Mouse (Mus musculus) heart, embryonic 14.5 days (tissue): ENCODE measurements at regions not wholly inside any gene's neighbourhood (a gene's known extent, or its start where the extent isn't known, plus 50 kb on each side); places are given as distances from the start of the nearest gene placed in this dataset.
"Not testable (repeated sequence)": the region's sequence is repeated elsewhere in the genome, so short reads cannot be mapped to it uniquely, and the experiment has no call there.

ENCODE experiments used
- ATAC-seq: fragments of 200-750 bp; cut with Nextera tagmentation; 2 replicates; pipeline ENCODE4 v1.8.0; 2017; ENCODE audit warnings: low read depth, moderate TSS enrichment; ENCODE audit not compliant: insufficient number of reproducible peaks, insufficient read depth, low FRiP score
- H3K27ac ChIP-seq, 2 experiments: fragments of 200-500 bp in 1 of 2; fragments of 300-500 bp in 1 of 2; sonication (generic) in 1 of 2; replicated peaks in 1 of 2; 2 replicates each; pipeline ENCODE4 v1.5.1; 2012 to 2014; ENCODE audit warnings: low read depth in 2 of 2, low read length in 2 of 2, control low read depth in 1 of 2, mild to moderate bottlenecking in 1 of 2, mixed read lengths in 1 of 2; ENCODE audit not compliant: control insufficient read depth in 1 of 2, insufficient read depth in 1 of 2
- H3K27me3 ChIP-seq: fragments of 300-500 bp; sonication (generic); 2 replicates; pipeline ENCODE4 v1.6.1; 2014; ENCODE audit warnings: mild to moderate bottlenecking, low read length, control low read depth; ENCODE audit not compliant: control insufficient read depth, insufficient read depth
- H3K36me3 ChIP-seq: fragments of 300-500 bp; sonication (generic); 2 replicates; pipeline ENCODE4 v1.6.1; 2014; ENCODE audit warnings: mild to moderate bottlenecking, control low read depth, low read length, mixed read lengths; ENCODE audit not compliant: control insufficient read depth, insufficient read depth
- H3K4me1 ChIP-seq, 2 experiments: fragments of 200-500 bp in 1 of 2; fragments of 300-500 bp in 1 of 2; sonication (generic) in 1 of 2; 2 replicates each; pipeline ENCODE4 v1.6.1; 2012 to 2014; ENCODE audit warnings: low read length in 2 of 2, control low read depth in 1 of 2, mixed read lengths in 1 of 2; ENCODE audit not compliant: control insufficient read depth in 2 of 2, insufficient read depth in 2 of 2
- H3K4me2 ChIP-seq: fragments of 300-500 bp; sonication (generic); 2 replicates; pipeline ENCODE4 v1.6.1; 2014; ENCODE audit warnings: mild to moderate bottlenecking, low read length
- H3K4me3 ChIP-seq, 2 experiments: fragments of 200-500 bp in 1 of 2; fragments of 300-500 bp in 1 of 2; sonication (generic) in 1 of 2; 2 replicates each; pipeline ENCODE4 v1.5.1; 2012 to 2014; ENCODE audit warnings: low read length in 2 of 2, mild to moderate bottlenecking in 2 of 2, control low read depth in 1 of 2, low read depth in 1 of 2, moderate library complexity in 1 of 2; ENCODE audit not compliant: control insufficient read depth in 1 of 2, insufficient read depth in 1 of 2
- H3K9ac ChIP-seq: fragments of 300-500 bp; sonication (generic); 2 replicates; pipeline ENCODE4 v1.6.1; 2014; ENCODE audit warnings: mild to moderate bottlenecking, low read length
- H3K9me3 ChIP-seq: fragments of 300-500 bp; sonication (generic); 2 replicates; pipeline ENCODE4 v1.6.1; 2016; ENCODE audit warnings: low read length, control low read depth; ENCODE audit not compliant: control insufficient read depth
- WGBS: fragments of 180-500 bp; shearing (Covaris S2); extraction: QIAGEN DNeasy Blood & Tissue Kit; methylation state at CpG from one replicate; pipeline ENCODE4 v1.1.7; 2014; 5-methylcytosine and 5-hydroxymethylcytosine counted together

DNA sequence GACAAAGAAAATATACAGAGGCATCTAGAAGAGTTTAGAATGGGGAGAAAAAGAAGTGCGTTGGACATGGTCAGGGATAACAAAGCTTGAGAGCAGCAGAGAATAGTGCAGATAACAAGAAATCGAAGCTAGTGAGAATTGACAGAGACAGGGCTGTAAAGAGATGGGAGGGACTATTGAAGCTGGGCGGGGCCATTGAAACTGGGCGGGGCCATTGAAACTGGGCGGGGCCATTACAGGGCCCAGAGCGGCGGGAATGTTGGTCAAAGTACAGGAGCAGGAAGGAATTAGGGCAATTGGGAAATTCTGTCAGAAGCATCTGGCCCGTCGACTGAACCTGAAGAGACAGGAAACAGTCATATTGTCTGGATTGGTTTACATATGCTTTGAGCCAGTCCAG is 243.3 kb upstream of the Srek1ip1 start:
- no peak overlapping the region for H3K4me3 ChIP-seq
- no peaks in the 10 kb centered on the region for H3K36me3 ChIP-seq
- no peak overlapping the region for H3K27ac ChIP-seq
- ATAC-seq, result no peak
- H3K4me2 ChIP-seq, result no peak overlapping the region
- peaks cover 6% of the 10 kb centered on the region; the same call in 1 of the 2 replicates for H3K9me3 ChIP-seq
- peaks cover 0 to under 1% of the 10 kb centered on the region in 2 experiments; a peak in 1 of 4 replicates for H3K4me1 ChIP-seq
- H3K9ac ChIP-seq, result no peak overlapping the region
- no peaks in the 10 kb centered on the region for H3K27me3 ChIP-seq
- 64% methylated on average over 9 of the region's 9 CpGs for whole genome bisulfite sequencing

DNA sequence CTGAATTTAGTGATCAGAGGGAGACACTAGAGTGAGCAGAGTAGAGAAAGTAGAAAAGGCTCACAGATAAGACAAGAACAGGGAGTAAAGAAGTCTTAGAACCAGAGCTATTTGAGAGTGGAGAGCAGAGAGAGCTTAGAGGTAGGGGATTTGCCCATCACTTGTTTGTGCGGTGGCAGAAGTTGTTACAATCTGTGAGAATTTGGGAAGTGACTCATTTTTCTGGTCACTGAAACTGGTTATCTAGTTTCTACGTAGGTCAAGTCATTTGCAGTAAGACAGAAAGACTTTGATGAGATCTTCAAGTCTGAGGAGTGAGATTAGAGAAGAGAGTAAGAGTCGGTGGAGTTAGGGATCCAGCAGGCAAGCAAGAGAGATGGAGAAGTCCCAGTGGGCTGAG is 239.0 kb upstream of the Srek1ip1 start:
- H3K4me2 ChIP-seq, result no peak overlapping the region
- H3K4me3 ChIP-seq, result no peak overlapping the region
- WGBS, result 67% methylated on average over 3 of the region's 3 CpGs
- no peaks in the 10 kb centered on the region for H3K27me3 ChIP-seq
- H3K27ac ChIP-seq, result no peak overlapping the region
- no peak for ATAC-seq
- no peaks in the 10 kb centered on the region for H3K9me3 ChIP-seq
- H3K9ac ChIP-seq, result no peak overlapping the region
- no peaks in the 10 kb centered on the region for H3K36me3 ChIP-seq
- no peaks in the 10 kb centered on the region for H3K4me1 ChIP-seq

DNA sequence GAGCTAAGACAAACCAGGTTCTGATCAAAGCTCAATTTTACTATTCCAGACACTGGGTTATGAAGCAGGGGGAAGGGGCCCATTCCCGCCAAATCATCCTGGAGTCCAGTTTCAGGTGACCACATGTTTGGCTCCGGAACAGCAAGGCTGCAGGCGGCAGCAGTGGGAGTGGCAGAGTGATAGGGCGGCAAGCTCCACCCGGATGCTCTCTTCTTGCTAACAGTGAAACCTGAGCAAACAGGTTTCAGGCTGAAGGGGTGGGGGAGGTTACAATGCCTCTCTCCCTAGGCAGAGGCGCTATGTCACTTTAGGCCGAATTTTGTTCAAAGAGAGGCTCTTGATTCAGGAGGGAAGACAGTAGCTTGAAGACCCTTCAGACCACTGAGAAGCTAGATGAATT is 235.7 kb upstream of the Srek1ip1 start:
- not testable (repeated sequence) for H3K4me1 ChIP-seq, H3K27me3 ChIP-seq, H3K4me3 ChIP-seq, ATAC-seq, H3K27ac ChIP-seq, H3K9ac ChIP-seq, H3K36me3 ChIP-seq, H3K4me2 ChIP-seq, H3K9me3 ChIP-seq
- 24% methylated on average over 7 of the region's 7 CpGs for WGBS

DNA sequence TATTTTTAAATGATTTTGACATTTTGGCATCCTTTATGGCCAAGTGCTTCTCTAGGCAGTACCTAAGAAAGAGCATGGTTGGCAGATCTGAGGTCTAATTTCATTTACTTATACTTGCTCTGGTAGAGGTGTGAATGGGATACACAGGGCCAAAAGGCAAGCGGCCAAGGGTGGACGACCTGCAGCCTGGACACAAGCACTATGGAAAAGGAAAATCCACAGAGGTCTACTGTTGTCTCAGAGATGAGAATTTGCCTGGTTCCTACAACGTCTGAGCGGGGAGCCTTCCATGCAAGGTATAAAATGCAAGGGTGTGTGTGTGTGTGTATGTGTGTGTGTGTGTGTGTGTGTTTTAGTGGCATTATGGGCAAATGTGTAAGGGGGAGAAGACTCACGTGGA is 232.4 kb upstream of the Srek1ip1 start:
- 77% methylated on average over 5 of the region's 5 CpGs for WGBS
- H3K36me3 ChIP-seq, result no peaks in the 10 kb centered on the region
- no peak overlapping the region for H3K27ac ChIP-seq
- H3K9me3 ChIP-seq, result no peaks in the 10 kb centered on the region
- ATAC-seq, result no peak
- H3K4me1 ChIP-seq, result peaks cover 2 to 5% of the 10 kb centered on the region in 2 experiments; a peak in 1 of 4 replicates
- no peak overlapping the region for H3K4me2 ChIP-seq
- H3K9ac ChIP-seq, result no peak overlapping the region
- H3K27me3 ChIP-seq, result no peaks in the 10 kb centered on the region
- no peak overlapping the region for H3K4me3 ChIP-seq

DNA sequence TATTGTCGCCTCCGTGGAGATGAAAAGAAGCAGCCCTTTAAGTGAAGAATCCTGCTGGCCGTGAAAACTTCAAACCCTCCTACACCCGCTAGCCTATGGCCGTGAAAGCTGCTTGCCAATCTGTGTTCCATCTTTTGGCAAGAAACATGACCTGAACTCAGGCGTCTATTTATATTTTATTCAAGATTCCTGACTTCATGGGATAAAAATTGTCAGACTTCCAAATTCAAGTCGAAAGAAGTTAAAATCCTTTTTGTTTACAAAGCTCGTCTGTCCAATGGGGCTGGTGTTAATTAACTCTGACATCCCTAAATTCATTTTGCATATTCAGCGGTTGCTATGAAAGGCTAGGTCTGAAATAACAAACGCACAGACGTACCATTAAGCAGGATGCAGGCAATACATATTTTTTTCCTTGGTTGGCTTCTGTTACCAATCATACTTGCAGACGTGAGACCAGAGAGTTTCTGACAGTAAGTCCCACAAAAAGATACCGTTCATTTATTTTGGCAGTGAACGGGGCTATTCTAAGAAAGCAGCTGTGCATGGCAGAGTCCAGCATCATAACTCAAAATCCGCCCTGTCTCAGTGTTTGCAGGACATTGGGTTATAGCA is 231.7 kb upstream of the Srek1ip1 start:
- no peaks in the 10 kb centered on the region for H3K9me3 ChIP-seq
- H3K27ac ChIP-seq, result no peak overlapping the region; a peak in 1 of 4 replicates
- no peak overlapping the region for H3K4me3 ChIP-seq
- no peak for ATAC-seq
- H3K9ac ChIP-seq, result no peak overlapping the region
- H3K27me3 ChIP-seq, result no peaks in the 10 kb centered on the region
- peaks cover 2 to 5% of the 10 kb centered on the region in 2 experiments; a peak in 1 of 4 replicates for H3K4me1 ChIP-seq
- no peaks in the 10 kb centered on the region for H3K36me3 ChIP-seq
- H3K4me2 ChIP-seq, result peak overlapping the region; percentile 27; the same call in 1 of the 2 replicates
- 56% methylated on average over 15 of the region's 15 CpGs for WGBS

DNA sequence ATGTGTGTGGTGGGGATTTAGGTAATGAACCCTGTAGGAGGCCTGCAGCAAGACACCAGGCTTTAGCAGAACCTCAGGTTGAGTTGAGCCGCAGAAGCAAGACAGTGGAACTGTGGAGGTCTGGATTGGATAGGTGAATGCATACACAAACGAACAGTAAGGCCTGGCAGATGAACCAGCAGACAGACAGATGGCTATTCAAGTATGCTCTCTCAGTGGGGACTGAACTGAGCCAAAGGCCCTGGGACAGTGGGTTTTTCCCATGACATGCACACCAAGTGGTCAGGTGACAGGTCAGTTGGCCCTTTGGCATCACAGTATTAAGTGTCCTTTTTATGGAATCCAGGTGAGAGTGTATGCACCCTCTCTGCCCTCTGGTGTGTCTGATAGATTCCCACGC is 229.7 kb upstream of the Srek1ip1 start:
- WGBS, result 61% methylated on average over 3 of the region's 3 CpGs
- Histone ChIP-seq H3K9ac (no peak overlapping the region), H3K4me2 (no peak overlapping the region), H3K27me3 (no peaks in the 10 kb centered on the region), H3K4me3 (no peak overlapping the region), H3K4me1 (peaks cover 2 to 5% of the 10 kb centered on the region in 2 experiments; a peak in 1 of 4 replicates), H3K9me3 (no peaks in the 10 kb centered on the region), H3K36me3 (no peaks in the 10 kb centered on the region), H3K27ac (no peak overlapping the region)
- no peak for ATAC-seq

DNA sequence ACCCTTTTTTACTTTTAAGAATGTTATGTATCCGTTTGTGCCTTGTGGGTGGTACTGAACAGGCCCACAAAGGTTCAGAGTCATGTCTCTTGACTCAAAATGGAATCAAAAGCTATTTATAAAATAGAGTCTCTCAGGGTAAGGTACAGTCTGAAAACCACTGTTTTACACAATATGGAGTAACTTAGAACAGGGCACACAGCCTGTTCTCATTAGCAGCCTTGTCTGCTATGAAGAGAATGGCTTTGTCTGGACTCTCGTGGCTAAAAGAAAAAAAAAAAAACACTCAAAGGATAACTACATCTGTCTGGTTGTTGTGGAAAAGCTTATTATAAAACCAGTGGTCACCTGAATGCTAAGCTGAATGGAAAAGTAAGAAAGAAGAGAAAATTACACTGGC is 229.3 kb upstream of the Srek1ip1 start:
- 52% methylated on average over 2 of the region's 2 CpGs for WGBS
- Histone ChIP-seq H3K4me3 (no peak overlapping the region), H3K27ac (no peak overlapping the region), H3K4me1 (peaks cover 2 to 5% of the 10 kb centered on the region in 2 experiments; a peak in 1 of 4 replicates), H3K27me3 (no peaks in the 10 kb centered on the region), H3K9ac (no peak overlapping the region), H3K36me3 (no peaks in the 10 kb centered on the region), H3K9me3 (no peaks in the 10 kb centered on the region), H3K4me2 (no peak overlapping the region)
- no peak for ATAC-seq

DNA sequence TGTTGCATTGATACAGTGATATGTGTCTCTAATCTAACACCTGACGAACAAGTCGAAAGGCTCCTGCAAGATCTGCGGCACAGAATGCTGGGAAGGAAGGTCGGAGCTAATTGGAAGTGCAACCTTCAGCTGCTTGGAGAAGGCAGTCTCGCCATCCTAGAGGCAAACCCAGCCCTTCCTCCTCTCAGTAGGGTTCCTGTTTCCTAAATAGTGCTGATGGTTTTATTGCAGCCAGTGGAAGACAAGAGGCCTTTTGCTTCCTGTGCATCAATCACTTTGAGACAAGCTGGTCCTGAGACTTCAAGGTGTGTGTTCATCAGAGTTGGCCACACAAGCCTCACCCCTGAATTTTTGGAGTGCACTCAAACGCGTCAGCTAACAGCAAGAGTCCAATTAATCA is 228.4 kb upstream of the Srek1ip1 start:
- ATAC-seq, result no peak
- WGBS, result 61% methylated on average over 7 of the region's 7 CpGs
- H3K27ac ChIP-seq, result no peak overlapping the region

More for the DNA sequence above, 228.4 kb upstream of the Srek1ip1 start:
- no peak overlapping the region for H3K4me3 ChIP-seq
- no peaks in the 10 kb centered on the region for H3K9me3 ChIP-seq
- H3K9ac ChIP-seq, result no peak overlapping the region
- no peaks in the 10 kb centered on the region for H3K27me3 ChIP-seq
- no peak overlapping the region for H3K4me2 ChIP-seq
- no peaks in the 10 kb centered on the region for H3K36me3 ChIP-seq
- peaks cover 2 to 5% of the 10 kb centered on the region in 2 experiments; a peak in 1 of 4 replicates for H3K4me1 ChIP-seq
